Mouse (Mus musculus) kidney, adult 8-10 months (tissue): ENCODE measurements at regions not wholly inside any gene's neighbourhood (a gene's known extent, or its start where the extent isn't known, plus 50 kb on each side); places are given as distances from the start of the nearest gene placed in this dataset.

Source experiments
- DNase-seq, 2 experiments: peaks; one replicate each; pipeline ENCODE4 v3.0.0; 2022

DNA sequence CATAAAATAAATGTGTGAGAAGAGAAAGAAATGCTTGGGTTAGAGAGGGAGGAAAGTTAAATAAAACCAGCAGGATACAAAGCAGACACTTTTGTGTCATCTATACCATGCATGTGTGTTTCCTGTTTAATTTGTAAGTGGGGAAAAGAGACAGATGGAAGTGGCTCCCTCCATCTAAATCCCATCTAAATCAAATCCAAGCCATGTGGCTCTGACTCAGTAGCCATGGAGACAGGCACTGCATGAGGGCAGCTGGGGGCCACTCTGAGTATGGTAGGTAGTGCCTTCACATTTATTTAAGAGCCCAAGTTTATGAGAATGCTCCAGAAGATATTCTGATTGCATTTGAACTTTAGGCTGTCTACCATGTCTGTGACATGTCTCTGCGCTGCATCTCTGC is 97.8 kb upstream of the Tcf21 start:
- DNase-seq, result no peak

GRCm38 (mm10) chr10:22915785-22916514 is 96.0 kb upstream of the Tcf21 start:
- DNase-seq, result peak in 1 of 2 experiments; percentile 8

DNA sequence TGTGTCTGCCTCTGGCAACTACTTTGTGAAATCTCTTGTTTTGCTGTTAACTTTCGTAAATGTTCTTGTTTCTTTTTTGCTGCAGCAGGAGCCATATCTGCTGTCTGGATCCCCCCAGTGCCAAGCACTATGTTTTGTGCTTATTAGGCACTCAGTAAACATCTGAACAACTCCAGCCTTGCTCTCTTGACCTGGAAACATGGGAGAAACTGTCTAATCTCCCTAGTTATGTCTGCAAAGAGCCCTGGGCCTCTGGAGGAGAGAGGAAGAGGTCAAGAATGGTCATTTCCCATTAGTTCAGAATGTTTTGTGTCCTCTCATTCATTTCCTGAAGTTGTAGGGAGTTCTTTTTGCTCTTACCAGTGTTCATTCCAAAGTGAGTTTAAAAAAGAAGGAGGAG is 93.1 kb upstream of the Tcf21 start:
- no peak for DNase-seq

- no peak for DNase-seq
Measured at GRCm38 (mm10) chr10:22908640-22909039, 88.7 kb upstream of the Tcf21 start.

DNA sequence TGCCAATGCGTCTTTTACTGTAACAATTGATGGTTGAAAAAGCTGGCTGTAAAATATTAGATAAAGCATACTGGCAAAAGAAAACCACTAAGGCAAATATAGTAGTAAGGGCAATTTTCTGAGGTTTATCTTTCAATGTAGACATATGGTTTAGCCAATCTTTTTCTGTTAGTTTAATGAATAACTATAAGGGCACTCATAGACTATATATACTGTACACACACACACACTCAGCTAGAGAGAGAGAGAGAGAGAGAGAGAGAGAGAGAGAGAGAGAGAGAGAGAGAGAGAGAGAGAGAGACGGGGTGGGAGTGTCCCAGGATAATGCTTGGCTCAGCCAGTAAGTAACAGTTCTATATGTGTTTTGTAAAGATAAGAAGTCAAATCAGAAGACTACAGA is 85.3 kb upstream of the Tcf21 start:
- DNase-seq, result no peak

- no peak for DNase-seq
Measured at GRCm38 (mm10) chr10:22893442-22893985, 73.5 kb upstream of the Tcf21 start.

GRCm38 (mm10) chr10:22887451-22887850 is 67.5 kb upstream of the Tcf21 start:
- DNase-seq, result no peak

- DNase-seq, result no peak
Measured at GRCm38 (mm10) chr10:22879714-22880113, 59.7 kb upstream of the Tcf21 start.

GRCm38 (mm10) chr10:22877536-22878130 is 57.7 kb upstream of the Tcf21 start:
- DNase-seq, result peak; percentile 40 to 52

- no peak for DNase-seq
Measured at GRCm38 (mm10) chr10:22877028-22877427, 57.1 kb upstream of the Tcf21 start.

DNA sequence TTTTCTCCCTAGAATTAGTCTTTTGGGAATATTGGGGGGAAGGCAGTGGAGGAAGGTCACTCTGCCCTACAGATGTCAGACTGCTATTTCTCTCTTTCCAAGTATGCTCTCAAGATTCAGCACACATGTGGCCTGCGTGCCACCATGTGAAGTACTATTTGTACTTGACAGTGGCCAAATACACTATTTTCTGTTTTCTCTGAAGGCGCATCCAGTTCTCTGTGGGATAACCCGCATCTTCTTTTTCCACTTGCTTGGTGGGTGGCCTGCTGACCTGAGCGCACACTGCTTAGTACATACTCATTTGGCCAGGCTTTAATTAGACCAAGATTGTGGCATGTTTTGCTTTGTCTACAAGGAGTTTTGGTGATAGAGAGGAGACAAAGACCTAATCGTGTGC is 55.7 kb upstream of the Tcf21 start:
- no peak for DNase-seq

- DNase-seq, result no peak
Measured at GRCm38 (mm10) chr10:22875181-22875580, 55.2 kb upstream of the Tcf21 start.
